Mouse (Mus musculus) lung, postnatal 0 days (tissue): ENCODE results near the gene Adk. TPM values are rescaled to one million over a fixed set of nuclear protein-coding genes. Genes with fewer than 3 reads are reported as not detected.
"Not testable (repeated sequence)": the region's sequence is repeated elsewhere in the genome, so short reads cannot be mapped to it uniquely, and the experiment has no call there.

ENCODE experiments used
- ATAC-seq: fragments of 200-750 bp; cut with Nextera tagmentation; 2 replicates; pipeline ENCODE4 v1.8.0; 2017; ENCODE audit warnings: moderate library complexity
- DNase-seq: peaks from one replicate; pipeline ENCODE4 v3.0.0-alpha.2; 2016; ENCODE audit warnings: low spot score
- H3K27ac ChIP-seq: fragments of 300-500 bp; sonication (generic); 2 replicates; pipeline ENCODE4 v1.5.1; 2014; ENCODE audit warnings: antibody characterized with exemption, mild to moderate bottlenecking, low read length, mixed read lengths
- H3K27me3 ChIP-seq: fragments of 300-500 bp; sonication (generic); replicated peaks from 2 replicates; pipeline ENCODE4 v1.6.1; 2014; ENCODE audit warnings: low read length, mixed read lengths; ENCODE audit not compliant: insufficient read depth
- H3K36me3 ChIP-seq: fragments of 300-500 bp; sonication (generic); 2 replicates; pipeline ENCODE4 v1.6.1; 2014; ENCODE audit warnings: low read length, mixed read lengths; ENCODE audit not compliant: insufficient read depth
- H3K4me1 ChIP-seq: fragments of 300-500 bp; sonication (generic); 2 replicates; pipeline ENCODE4 v1.6.1; 2014; ENCODE audit warnings: antibody characterized with exemption, low read depth, low read length, mixed read lengths; ENCODE audit not compliant: insufficient read depth
- H3K4me2 ChIP-seq: fragments of 300-500 bp; sonication (generic); replicated peaks from 2 replicates; pipeline ENCODE4 v1.6.1; 2014; ENCODE audit warnings: low read depth, mild to moderate bottlenecking, low read length, moderate library complexity, mixed read lengths
- H3K4me3 ChIP-seq: fragments of 300-500 bp; sonication (generic); 2 replicates; pipeline ENCODE4 v1.5.1; 2014; ENCODE audit warnings: low read depth, low read length
- H3K9ac ChIP-seq: fragments of 300-500 bp; sonication (generic); replicated peaks from 2 replicates; pipeline ENCODE4 v1.6.1; 2014; ENCODE audit warnings: low read depth, mild to moderate bottlenecking
- H3K9me3 ChIP-seq: fragments of 300-500 bp; sonication (generic); 2 replicates; pipeline ENCODE4 v1.6.1; 2016; ENCODE audit warnings: low read length, mixed read lengths
- CTCF ChIP-seq: IDR thresholded peaks from 2 replicates; pipeline ENCODE4 v1.5.1; 2016; ENCODE audit warnings: antibody characterized with exemption, mild to moderate bottlenecking
- EP300 ChIP-seq: IDR thresholded peaks from 2 replicates; pipeline ENCODE4 v1.6.1; 2016; ENCODE audit warnings: antibody characterized with exemption, mild to moderate bottlenecking, control low read depth
- WGBS: fragments of 180-500 bp; shearing (Covaris S2); extraction: QIAGEN DNeasy Blood & Tissue Kit; methylation state at CpG from one replicate; pipeline ENCODE4 v1.1.7; 2014; 5-methylcytosine and 5-hydroxymethylcytosine counted together
- polyA plus RNA-seq: library from polyadenylated mRNA; unstranded; fragments of >200 nt; fragmentation: Nextera tagmentation; extraction: Ambion mirVana; gene quantifications from 2 replicates; pipeline ENCODE4 v1.2.1, GENCODE M21; 2015

The Adk gene
- polyA plus RNA-seq, 1 experiment from 2014 or later: 238 TPM

GRCm38 (mm10) chr14:21088731-21089130 is 36.4 kb downstream of the Adk start:
- Histone ChIP-seq H3K9ac (no peak overlapping the region), H3K36me3 (no peaks in the 10 kb centered on the region), H3K27ac (no peak overlapping the region; the same call in 1 of the 2 replicates), H3K9me3 (no peaks in the 10 kb centered on the region), H3K4me2 (no peak overlapping the region), H3K27me3 (no peaks in the 10 kb centered on the region), H3K4me1 (peaks cover 17% of the 10 kb centered on the region), H3K4me3 (no peak overlapping the region)
- DNase-seq: no peak
- 52% methylated on average over 3 of the region's 3 CpGs for WGBS
- TF ChIP-seq CTCF: no peak
- no peak for TF ChIP-seq EP300
- ATAC-seq: no peak

- Histone ChIP-seq H3K9ac (no peak overlapping the region), H3K4me3 (no peak overlapping the region), H3K4me2 (no peak overlapping the region), H3K36me3 (no peaks in the 10 kb centered on the region), H3K27ac (no peak overlapping the region), H3K4me1 (peaks cover 17% of the 10 kb centered on the region), H3K9me3 (no peaks in the 10 kb centered on the region), H3K27me3 (no peaks in the 10 kb centered on the region)
- TF ChIP-seq CTCF: no peak
- no peak for TF ChIP-seq EP300
- ATAC-seq (no peak), DNase-seq (no peak)
- WGBS: 61% methylated on average over 3 of the region's 3 CpGs
Observed at GRCm38 (mm10) chr14:21090400-21090799, 38.0 kb downstream of the Adk start.

GRCm38 (mm10) chr14:21090930-21091486 is 38.6 kb downstream of the Adk start:
- WGBS: 83% methylated on average over 3 of the region's 3 CpGs
- Histone ChIP-seq H3K9ac (no peak overlapping the region), H3K9me3 (no peaks in the 10 kb centered on the region), H3K4me2 (no peak overlapping the region), H3K4me3 (no peak overlapping the region), H3K27ac (no peak overlapping the region), H3K4me1 (peaks cover 17% of the 10 kb centered on the region), H3K27me3 (no peaks in the 10 kb centered on the region), H3K36me3 (no peaks in the 10 kb centered on the region)
- DNase-seq (no peak), ATAC-seq (no peak)
- TF ChIP-seq EP300: no peak
- TF ChIP-seq CTCF: no peak

GRCm38 (mm10) chr14:21094161-21094560 is 41.8 kb downstream of the Adk start:
- H3K9me3 ChIP-seq, DNase-seq, H3K4me1 ChIP-seq, H3K4me3 ChIP-seq, ATAC-seq, H3K36me3 ChIP-seq, H3K27ac ChIP-seq, H3K9ac ChIP-seq, H3K4me2 ChIP-seq, H3K27me3 ChIP-seq: not testable (repeated sequence)

GRCm38 (mm10) chr14:21096279-21096678 is 43.9 kb downstream of the Adk start:
- no peak overlapping the region for H3K27ac ChIP-seq
- no peak overlapping the region for H3K9ac ChIP-seq
- H3K4me1 ChIP-seq: no peaks in the 10 kb centered on the region
- H3K27me3 ChIP-seq: no peaks in the 10 kb centered on the region
- no peak for ATAC-seq
- TF ChIP-seq CTCF (no peak), EP300 (no peak)
- no peak overlapping the region for H3K4me3 ChIP-seq
- no peak overlapping the region for H3K4me2 ChIP-seq
- DNase-seq: no peak
- H3K36me3 ChIP-seq: no peaks in the 10 kb centered on the region
- H3K9me3 ChIP-seq: no peaks in the 10 kb centered on the region

GRCm38 (mm10) chr14:21096689-21097088 is 44.3 kb downstream of the Adk start:
- Histone ChIP-seq H3K4me2 (no peak overlapping the region), H3K9ac (no peak overlapping the region), H3K27ac (no peak overlapping the region), H3K4me1 (no peaks in the 10 kb centered on the region), H3K27me3 (no peaks in the 10 kb centered on the region), H3K36me3 (no peaks in the 10 kb centered on the region), H3K4me3 (no peak overlapping the region), H3K9me3 (no peaks in the 10 kb centered on the region)
- DNase-seq (no peak), ATAC-seq (peak; percentile 41)
- TF ChIP-seq CTCF: no peak
- TF ChIP-seq EP300: no peak
- WGBS: 57% methylated on average over 4 of the region's 4 CpGs

- ATAC-seq: no peak
- no peak for DNase-seq
- Histone ChIP-seq H3K4me2 (no peak overlapping the region), H3K9me3 (no peaks in the 10 kb centered on the region), H3K9ac (no peak overlapping the region), H3K4me1 (no peaks in the 10 kb centered on the region), H3K27ac (no peak overlapping the region), H3K4me3 (no peak overlapping the region), H3K36me3 (no peaks in the 10 kb centered on the region), H3K27me3 (no peaks in the 10 kb centered on the region)
- TF ChIP-seq EP300: no peak
- TF ChIP-seq CTCF: no peak
- 45% methylated on average over 7 of the region's 7 CpGs for WGBS
Observed at GRCm38 (mm10) chr14:21099371-21099770, 47.0 kb downstream of the Adk start.
